Mouse (Mus musculus) fibroblast of lung, adult 2 months (primary cell): ENCODE data around the gene Ubxn1.
"Not testable (repeated sequence)": the region's sequence is repeated elsewhere in the genome, so short reads cannot be mapped to it uniquely, and the experiment has no call there.

Experiments used
- DNase-seq: peaks from one replicate; pipeline ENCODE4 v3.0.0-alpha.2; 2011; ENCODE audit warnings: low read depth

The Ubxn1 gene

DNA sequence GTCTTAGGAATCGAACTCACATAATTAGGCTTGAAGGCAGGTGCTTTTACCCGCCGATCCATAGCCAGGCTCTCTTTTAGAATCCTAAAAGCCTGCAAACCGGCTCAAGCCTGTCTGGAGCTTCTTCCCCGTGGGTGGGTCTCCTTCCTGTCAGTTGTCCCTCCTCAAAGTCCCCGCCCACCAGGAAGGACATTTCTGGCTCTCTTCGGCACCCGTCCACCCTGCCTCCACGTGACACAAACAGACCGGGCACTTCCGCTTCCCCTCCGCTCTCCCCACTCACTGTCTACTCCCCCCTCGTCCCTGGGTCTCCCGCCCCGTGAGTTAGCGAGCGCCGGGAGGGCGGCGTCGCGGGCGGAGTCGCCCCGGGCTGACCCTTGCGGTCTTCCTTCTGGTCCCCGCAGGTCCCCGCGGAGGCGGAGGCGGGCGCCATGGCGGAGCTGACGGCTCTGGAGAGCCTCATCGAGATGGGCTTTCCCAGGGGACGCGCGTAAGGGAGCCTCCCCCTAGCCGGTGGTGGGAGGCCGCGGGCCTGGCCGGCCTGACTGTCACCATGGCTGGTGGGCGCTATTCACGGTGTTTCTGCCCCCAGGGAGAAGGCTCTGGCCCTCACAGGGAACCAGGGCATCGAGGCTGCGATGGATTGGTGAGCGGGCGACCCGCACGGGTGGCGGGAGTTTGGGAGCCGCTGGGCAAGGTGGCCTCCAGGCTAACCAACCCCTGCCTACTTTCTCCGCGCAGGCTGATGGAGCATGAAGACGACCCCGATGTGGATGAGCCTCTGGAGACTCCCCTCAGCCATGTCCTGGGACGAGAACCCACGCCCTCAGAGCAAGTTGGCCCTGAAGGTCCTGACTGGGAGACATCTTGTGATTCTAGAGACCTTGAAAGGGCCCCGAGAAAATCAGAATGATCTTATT lies at the start of gene Ubxn1:
Gene Ubxn1 (plus strand): TSS at position 230 of the 920 bp plus-strand sequence.
- DNase-seq = peak; percentile 97

DNA sequence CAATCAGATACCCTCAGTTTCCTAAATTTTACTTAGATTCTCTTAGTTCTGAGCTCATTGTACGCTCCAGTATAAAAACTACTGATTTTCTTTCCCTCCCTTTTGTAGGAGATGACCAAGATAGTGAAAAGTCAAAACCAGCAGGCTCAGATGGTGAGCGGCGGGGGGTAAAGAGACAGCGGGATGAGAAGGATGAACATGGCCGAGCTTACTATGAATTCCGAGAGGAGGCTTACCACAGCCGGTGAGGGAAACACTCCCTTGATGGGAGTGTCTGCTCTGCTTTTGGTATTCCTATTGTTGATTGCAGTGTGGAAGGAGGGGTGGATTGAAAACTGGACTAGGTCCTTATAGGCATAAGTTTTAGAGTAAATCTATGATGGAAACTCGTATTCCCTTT lies 48.6 kb upstream of the Ubxn1 start:
- DNase-seq = no peak

DNA sequence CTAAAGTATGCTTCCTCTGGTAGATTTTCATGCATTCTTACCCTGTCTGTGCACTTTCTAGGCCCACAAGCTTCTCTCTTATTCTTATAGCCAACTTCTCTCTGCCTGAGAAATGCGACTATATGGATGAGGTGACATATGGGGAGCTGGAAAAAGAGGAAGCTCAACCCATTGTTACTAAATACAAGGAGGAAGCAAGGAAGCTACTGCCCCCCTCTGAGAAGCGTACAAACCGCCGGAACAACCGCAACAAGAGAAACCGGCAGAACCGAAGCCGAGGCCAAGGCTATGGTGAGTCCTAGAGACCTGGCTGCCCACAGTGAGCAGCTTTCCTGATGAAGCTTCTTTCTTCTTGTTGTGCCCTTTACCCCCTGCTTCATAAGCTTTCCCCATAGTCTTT lies 41.6 kb upstream of the Ubxn1 start, which contains the start of gene AC129217.1:
Gene AC129217.1 (plus strand): TSS at position 114 of the 400 bp plus-strand sequence.
- DNase-seq = no peak

DNA sequence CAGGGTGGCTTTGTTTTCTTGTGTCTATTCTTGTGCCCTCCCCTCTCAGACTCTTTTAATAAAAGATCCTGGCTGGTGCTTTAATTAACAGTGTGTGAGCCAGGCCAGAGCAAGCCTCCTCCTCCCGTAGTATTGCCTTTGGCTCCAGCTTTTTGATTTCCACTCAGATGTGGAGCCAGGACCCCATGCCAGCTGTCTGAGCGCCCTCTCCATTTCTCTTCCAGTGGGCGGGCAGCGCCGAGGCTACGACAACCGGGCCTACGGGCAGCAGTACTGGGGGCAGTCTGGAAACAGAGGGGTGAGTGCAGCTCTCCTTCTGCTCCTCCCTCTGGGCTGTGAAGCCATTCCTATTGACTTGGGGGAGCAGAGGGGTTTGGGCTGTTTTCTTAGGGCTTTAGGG lies 40.6 kb upstream of the Ubxn1 start:
- DNase-seq = no peak

DNA sequence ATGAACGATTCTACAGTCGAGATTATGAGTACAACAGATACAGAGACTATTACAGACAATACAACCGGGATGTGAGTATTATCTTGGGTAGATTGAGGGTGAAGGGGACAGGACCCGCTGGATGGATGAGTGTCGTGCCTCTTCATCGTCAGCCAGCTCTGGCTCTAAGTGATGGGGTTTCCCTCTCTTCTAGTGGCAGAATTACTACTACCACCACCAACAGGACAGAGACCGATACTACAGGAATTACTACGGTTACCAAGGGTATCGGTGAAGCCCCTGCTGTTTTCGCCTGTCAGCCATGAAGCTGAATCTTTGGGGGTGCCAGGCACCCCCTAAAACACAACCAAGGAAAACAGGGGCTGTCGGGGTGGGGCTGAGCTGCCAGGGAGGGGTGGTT lies 40.0 kb upstream of the Ubxn1 start:
- DNase-seq = no peak

DNA sequence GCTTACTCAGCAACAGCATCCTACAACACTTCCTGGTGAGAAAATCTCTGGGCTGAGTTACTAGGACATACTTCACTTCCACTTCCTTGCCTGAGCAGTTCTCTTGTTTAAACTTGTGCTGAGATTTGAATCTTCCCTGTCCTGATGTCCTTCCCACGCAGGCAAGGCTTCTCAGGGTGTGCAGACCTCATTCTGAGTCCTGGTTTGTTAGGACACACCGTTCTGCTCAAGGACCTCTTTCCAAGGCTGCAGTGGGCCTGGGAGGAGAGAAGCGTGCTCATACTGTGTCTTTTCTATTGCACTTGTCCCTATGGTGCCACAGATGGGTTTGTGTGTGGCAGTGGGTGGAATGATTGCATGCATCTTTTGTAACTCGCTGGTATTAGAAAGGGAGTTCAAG lies 38.3 kb upstream of the Ubxn1 start:
- DNase-seq = no peak

DNA sequence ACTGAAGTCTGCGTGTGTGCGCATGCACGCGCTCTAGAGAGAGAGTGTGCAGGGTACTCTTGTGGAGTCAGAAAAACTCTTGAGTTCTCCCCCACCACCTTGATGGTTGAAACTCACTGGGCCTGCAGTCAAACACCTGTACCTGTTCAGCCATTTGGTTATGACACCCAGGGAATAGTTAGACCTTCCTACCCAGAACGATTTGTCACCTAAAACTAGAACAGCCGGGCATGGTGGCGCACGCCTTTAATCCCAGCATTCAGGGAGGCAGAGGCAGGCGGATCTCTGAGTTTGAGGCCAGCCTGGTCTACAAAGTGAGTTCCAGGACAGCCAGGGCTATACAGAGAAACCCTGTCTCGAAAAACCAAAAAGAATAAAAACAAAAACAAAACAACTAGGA lies 35.0 kb upstream of the Ubxn1 start:
- not testable (repeated sequence) for DNase-seq

DNA sequence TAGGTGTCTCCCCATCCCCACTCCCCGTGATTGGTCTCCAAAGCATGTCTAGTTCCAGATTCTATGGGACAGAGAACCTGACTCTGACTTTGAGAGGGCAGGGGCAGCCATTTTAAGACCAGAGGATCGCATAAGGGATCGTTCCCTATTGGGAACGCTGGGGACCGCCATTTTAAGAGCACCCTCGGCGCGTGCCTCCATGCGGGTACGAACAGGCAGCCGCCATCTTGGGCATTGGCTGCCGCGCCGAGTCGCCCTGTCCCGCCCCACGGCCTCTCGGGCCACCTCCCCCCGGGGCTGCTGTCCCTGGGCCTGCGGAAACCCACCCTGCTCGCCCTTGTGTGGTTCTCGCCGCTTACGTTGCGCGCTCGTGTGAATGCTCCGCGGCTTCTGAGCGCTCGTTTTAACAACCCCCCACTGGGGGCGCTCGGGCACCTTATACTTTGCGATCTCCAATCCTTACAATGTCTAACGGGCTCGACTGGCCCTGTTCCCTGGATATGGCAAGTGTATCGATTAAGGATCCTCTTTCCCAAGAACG lies 34.0 kb upstream of the Ubxn1 start, which contains the start of gene Bscl2:
Gene Bscl2 (plus strand): TSS at position 217 of the 541 bp plus-strand sequence.
- DNase-seq = peak; percentile 36

DNA sequence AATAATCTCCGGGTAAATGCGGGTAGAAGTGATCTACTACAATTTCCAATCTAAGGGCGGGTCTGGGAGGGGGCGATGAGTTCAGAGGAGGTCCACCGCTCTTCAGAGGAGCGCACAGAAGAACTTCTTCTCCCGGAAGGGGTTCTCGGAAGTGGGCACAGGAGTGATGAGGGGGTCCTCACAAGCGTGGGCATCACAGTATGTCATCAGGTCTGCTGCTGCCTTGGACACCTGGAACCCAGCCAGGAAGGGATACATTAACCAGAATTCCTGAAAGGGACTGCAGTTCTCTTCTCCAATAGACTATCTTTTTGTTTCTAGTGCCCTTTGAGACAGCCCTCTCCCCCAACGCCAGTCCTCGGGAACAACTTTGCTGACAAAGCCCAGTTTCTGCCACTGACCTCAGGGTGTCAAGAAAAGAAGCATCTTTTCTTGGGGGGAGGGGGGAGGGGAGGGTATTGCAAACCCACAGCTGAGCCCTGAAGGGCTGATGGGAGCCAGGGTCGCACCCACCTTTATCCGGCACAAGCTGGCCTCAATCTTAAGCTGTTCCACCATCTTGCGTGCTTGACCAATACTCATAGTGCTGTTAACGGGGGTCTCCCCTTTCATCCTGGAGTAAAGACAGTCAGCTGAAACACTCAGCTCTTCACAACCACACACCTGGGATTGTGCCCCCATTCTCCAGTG lies 33.1 kb upstream of the Ubxn1 start:
- DNase-seq = no peak

DNA sequence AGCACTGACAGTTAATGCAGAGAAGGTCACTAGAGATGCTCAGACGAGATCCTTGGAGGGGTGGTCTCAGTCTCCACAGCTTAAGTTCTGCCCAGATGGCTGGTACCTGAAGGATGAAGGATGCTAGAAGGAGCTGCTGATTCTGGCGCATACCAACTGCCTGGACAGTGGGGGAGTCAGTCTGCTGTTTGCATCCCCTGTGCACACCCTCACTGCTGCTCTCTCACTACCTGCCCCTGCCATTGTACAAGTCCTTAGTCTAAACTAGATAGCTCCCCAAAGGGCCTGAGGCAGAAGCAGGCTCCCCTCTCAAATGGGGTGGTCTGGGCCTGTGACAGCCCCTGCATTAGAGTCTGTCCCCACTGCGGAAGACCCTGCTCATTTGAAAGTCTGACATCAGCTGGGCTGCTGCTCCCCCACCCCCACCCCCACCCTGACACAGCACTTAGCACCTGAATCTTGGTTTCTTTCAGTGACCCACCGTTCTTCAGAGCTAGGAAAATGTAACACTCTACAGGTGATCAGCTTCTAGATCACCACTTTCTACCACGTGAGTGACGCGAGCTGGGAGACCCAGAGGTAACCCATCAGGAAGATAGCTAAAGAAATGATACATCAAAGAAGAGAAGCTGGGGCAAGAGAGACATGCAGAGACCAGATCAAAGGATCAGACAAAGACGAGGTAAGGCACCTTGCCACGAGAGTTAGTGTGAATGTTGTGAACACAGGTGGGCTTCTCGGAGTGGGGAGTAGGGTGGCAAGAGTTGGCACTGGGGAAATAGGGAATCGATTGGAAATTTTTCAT lies 32.0 kb upstream of the Ubxn1 start, which contains the start of gene Gng3:
Gene Gng3 (minus strand): TSS at position 92 of the 805 bp plus-strand sequence.
- no peak for DNase-seq

DNA sequence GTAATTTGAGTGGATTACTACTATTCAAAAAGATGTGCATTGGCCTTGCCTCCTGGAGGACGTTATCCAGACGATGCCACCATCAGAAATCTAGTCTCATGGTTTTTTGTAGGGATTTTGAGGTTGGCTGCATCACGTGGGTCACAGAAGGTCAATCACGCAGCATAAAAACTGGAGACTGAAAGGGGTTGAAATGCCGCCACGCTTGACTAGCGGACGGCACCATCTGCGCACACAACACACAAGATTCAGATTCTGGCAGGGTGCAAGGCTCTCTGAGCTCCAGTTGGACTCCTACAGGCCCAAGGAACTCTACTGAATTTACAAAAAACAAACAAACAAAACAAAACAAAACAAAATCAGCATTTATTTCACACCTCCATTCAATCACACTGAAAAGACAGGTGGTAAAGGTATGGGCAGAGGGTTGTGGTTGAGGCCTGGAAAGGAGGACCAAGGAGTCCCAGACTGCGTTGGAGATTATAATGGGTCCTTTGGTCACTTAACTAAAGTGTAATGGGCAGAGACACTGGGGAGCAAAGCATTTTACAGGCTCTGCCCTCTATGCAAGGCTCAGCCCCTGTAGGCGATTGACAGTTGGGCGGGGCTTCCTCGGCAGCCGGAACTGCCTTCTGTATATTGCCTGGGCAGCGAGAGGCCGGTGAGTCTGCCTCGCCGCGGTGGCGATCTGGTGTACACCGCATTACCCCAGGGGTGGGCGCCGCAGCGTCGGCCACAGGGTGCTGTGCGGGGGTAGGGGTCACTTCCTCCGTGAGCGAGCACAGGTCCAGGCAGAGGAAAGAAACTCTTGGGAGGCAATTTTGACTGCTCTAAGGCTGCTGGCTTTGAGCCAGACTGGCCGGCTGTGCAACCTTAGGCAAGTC lies 31.1 kb upstream of the Ubxn1 start:
- peak; percentile 34 for DNase-seq

DNA sequence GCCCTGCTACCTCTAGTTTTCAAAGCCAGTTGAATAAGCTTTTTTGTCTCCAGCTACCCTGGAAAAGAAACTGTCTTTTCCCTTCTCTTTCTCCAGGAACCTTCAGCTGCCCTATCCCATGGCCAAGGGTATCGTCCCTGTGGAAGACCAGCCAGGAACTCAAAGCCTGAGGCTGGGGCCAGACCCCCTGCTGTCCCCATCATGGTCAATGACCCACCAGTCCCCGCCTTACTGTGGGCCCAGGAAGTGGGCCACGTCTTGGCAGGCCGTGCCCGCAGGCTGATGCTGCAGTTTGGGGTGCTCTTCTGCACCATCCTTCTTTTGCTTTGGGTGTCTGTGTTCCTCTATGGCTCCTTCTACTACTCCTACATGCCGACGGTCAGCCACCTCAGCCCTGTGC lies 30.3 kb upstream of the Ubxn1 start:
- no peak for DNase-seq

DNA sequence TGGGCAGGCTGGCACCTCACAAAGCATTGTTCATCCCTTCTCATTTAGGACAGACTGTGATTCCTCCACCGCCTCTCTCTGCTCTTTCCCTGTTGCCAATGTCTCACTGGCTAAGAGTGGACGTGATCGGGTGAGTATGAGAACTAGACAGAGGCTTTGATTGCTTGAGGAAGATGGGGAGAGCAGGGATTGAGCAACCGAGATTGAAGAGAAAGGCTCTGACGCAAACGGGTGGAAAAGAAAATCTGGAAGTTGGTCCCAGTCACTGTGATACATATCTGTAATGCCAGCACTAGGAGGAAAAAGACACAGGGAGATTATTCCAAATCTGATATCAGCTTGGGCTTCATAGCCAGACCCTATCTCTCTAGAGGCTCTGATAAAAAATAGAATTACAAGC lies 28.3 kb upstream of the Ubxn1 start:
- DNase-seq = no peak

DNA sequence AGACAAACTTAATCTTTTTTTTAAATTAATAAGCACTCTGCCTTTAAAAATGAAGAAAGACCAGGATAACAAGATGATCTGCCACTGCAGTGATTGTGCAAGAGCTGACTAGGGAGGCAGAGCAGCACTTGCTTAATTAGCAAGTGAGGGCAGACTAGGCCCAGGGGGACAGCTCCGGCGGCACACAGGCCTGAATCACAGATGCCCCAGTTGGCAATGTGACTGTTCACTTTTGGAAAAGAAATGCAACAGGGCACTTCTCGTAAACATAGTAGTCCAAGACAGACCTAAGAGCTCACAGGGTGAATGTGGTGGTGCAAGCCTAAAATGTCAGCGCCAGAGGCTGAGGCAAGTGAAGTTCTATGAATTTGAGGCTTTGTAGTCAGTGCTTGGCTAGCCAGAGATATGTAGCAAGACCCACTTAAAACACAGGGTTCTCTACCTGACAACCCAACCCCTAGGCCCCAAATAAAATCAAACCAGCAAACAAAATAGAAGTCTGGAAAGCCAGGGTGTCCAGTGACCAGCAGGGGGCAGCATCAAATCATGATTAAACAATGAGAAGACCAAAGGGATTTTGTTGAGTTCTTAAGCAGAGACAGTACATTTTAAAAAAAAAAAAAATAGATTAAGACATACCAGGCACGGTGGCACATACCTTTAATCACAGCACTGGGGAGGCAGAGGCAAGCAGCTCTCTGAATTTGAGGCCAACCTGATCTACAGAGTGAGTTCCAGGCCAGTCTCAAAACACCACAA lies 26.7 kb upstream of the Ubxn1 start:
- DNase-seq = peak; percentile 38

DNA sequence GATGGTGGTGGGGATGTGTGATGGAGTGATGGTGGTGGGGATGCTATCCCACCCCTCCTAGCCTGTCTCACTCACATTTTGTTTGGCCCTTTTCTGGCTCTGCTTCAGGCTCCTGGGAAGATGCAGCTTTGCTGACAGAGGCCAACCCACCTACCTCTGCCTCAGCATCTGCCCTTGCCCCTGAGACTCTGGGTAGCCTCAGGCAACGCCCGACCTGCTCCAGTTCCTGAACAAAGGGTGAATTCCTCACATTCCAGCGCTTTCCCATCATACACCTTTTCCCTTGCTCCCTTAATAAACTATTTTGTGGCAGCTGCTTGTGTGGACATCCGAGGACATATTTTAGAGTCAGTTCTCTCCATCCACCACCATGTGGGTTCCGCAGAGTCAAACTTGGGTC lies 22.9 kb upstream of the Ubxn1 start:
- DNase-seq = no peak

DNA sequence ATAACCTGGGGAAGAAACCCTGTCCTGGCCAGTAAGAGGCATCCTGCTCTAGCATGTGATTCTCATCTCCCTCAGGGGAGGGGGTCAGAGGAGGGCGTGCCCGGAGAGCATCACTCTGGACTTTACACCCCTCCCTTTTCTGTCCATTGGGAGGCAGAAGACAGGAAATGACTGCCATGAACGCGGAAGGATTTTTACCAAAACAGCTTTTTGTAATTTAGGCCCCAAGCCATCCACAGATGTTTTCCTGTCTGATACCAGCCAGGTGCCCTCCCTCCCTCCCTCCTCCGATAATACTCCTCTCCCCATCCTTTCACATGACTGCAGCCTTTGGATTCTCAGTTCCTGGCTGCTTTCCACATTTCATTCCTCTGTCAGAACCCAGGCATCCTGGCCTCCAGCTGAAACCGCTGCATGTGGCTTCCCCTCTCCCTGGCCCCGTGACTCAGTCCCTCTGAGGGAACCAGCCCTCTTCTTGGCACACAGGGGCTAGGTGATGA lies 20.8 kb upstream of the Ubxn1 start, which contains the start of gene Lrrn4cl:
Gene Lrrn4cl (plus strand): TSS at position 367 of the 500 bp plus-strand sequence.
- peak; percentile 85 for DNase-seq

DNA sequence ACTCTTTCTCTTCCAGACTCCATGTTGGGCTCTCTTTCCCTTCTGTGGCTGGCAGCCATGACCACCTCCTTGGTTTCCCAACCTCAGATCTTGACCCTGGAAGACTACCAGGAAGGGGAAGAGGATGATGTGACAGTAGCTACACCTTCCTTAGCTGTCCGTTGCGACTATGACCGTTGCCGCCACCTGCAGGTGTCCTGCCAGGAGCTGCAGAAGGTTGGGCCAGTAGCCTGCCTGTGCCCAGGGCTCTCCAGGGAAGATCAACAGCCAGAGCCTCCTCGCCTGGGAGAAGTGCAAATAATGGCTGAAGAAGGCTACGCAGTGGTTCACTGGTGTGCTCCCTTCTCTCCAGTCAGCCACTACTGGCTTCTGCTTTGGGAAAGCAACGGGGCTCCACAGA lies 19.7 kb upstream of the Ubxn1 start:
- DNase-seq = no peak

DNA sequence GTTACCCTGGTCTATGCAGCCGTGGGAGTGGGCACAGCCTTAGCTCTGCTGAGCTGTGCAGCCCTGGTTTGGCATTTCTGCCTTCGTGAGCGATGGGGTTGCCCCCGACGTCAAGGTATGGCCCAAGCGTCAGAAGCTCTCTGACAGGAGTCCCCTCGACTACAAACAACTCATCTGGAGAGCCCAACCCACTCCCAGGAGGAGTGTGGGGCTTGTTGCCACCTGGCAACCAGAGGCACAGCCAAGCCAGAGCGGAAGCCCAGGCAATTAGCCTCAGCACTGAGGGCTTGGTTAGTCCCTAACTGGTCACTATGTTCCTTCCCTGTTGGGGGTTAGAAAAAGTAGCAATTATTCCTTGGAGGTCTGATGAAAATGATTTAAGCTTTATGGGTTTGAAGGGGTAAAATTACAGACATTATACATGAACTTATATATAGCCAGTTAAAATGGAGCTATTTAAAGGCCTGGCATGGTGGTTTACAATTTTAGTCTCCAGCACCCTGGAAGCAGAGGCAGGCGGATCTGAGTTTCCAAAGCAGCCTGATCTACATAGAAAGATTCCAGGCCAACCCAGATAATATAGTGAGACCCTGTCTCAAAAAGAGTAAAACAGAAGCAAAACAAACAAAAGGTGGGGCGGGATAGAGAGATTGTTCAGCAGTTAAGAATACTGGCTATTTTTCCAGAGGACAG lies 18.9 kb upstream of the Ubxn1 start:
- DNase-seq = no peak

DNA sequence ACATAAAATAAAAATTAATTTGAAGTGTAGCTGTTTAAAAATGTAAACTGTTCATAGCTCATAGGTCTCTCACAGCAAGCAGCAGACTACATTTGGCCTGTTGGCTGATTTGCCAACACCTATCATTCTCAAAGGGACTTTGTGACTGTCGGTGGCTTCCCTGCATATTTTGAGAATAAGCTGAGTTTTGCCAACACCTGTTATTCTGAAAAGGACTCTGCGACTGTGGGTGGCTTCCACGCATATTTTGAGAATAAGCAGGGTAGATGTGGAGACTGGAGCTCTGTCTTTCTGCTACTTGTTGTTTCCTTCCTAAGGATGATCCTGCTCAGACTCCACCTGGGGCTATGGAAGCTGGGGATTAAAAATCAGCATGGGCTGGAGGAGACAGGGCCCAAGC lies 18.2 kb upstream of the Ubxn1 start:
- DNase-seq = no peak
